Mouse (Mus musculus): ENCODE results near the gene Gpr155.

GRCm38 (mm10) chr2:73389951-73390350 is 3.6 kb upstream of the Gpr155 start:
- TF ChIP-seq CTCF (IDR thresholded peaks at IDR 0.05; ENCODE audit: low read depth, low read length) = no peak
- TF ChIP-seq POLR2A (IDR thresholded peaks at IDR 0.05; ENCODE audit: borderline replicate concordance, low read depth, low read length) = no peak

All from bone marrow macrophage, adult 2 months (primary cell).